Mouse (Mus musculus): ENCODE results near the gene Olfr1272. TPM values are rescaled to one million over a fixed set of nuclear protein-coding genes. Genes with fewer than 3 reads are reported as not detected.
"Not testable (repeated sequence)": the region's sequence is repeated elsewhere in the genome, so short reads cannot be mapped to it uniquely, and the experiment has no call there.

Gene Olfr1272
- polyA plus RNA-seq (2015; fragmentation: Nextera tagmentation; extraction: Ambion mirVana): not detected in 2 replicates

DNA sequence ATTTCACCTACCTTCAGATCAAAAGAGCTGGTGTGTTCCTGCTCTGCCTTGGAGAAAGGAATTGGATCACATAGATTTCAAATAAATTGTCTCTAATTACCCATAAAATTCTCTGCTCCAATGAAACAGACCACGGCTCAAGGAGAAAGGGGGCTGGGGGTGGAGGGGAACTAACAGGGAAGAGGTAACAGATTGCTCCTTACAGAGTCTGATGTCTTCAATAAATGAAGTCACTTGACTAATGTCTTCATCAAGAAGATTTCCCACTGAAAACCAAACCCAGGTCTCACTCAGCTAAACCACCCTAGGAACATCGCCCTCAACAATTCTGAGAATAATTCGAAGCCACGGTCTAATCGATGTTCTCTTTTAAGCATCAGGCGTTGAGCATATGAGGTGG, at the start of gene Olfr1272:
Gene Olfr1272, minus strand, starts transcription at position 101 of the 400 bp plus-strand sequence.
- 88% methylated on average over 6 of the region's 6 CpGs for WGBS

DNA sequence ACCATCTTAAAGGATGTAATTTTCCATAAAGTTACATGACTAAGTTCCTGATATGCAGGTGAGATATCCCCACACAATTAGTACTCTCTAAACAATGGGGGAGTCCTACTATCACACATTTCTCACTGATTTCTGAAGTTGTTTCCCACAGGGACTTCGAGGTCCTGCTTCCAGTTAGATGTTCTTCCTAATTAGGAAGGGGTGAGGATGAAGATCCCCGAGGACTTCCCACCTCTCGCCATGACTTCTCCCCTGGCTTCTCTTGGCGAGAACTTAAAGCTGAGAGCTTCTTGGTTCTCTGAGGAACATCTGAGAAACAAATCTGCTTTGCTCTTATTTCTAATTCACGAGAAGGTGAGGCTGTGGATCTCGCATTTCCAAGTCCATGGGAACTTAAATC, 29.3 kb upstream of the Olfr1272 start, which contains the start of gene Gm13769:
Gene Gm13769, plus strand, starts transcription at position 301 of the 400 bp plus-strand sequence.
- not testable (repeated sequence) for H3K27ac ChIP-seq; ATAC-seq (ENCODE audit: insufficient number of reproducible peaks, insufficient read depth, low FRiP score, low TSS enrichment, low read depth); H3K9me3 ChIP-seq; H3K27me3 ChIP-seq; H3K4me3 ChIP-seq; H3K9ac ChIP-seq; H3K36me3 ChIP-seq; H3K4me2 ChIP-seq; H3K4me1 ChIP-seq
- no CpG with 5 or more reads among the region's 6 CpGs for WGBS

More for the DNA sequence above, at the start of gene Olfr1272:
- no peak within 1 kb of the TSS for H3K4me3 ChIP-seq
- H3K4me2 ChIP-seq: no peak within 1 kb of the TSS
- H3K27me3 ChIP-seq: no peaks in the 10 kb centered on the region
- H3K36me3 ChIP-seq: no peaks in the 10 kb centered on the region
- no peaks in the 10 kb centered on the region for H3K4me1 ChIP-seq
- no peak within 1 kb of the TSS for H3K9ac ChIP-seq
- no peak within 1 kb of the TSS for H3K27ac ChIP-seq
- no peak for ATAC-seq (ENCODE audit: insufficient number of reproducible peaks, insufficient read depth, low FRiP score, low TSS enrichment, low read depth)
- H3K9me3 ChIP-seq: no peaks in the 10 kb centered on the region

DNA sequence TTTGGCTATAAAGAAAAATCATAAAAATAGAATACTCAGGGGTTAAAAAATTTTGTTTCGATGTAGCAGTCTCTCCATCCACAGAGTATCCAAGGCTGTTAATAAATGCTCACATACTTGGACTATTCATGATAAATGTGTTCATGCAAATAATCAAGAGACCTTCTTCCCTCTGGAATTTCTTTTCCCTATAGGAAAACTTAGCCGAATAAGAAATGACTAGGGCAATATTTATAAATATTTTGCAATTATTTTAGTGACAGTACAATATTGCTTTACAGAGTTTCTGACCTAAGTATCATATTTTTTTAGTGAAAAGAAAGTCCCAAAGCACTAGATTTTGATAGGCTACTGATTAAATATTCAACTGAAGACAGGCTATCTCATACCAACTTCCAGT, 21.7 kb downstream of the Olfr1272 start, which contains the start of gene Olfr1271:
Gene Olfr1271, minus strand, starts transcription at position 101 of the 400 bp plus-strand sequence.
- Histone ChIP-seq H3K27me3 (no peaks in the 10 kb centered on the region), H3K36me3 (no peaks in the 10 kb centered on the region), H3K4me2 (no peak within 1 kb of the TSS), H3K4me1 (no peaks in the 10 kb centered on the region), H3K9ac (no peak within 1 kb of the TSS), H3K9me3 (no peaks in the 10 kb centered on the region), H3K4me3 (no peak within 1 kb of the TSS), H3K27ac (no peak within 1 kb of the TSS)
- 90% methylated on average over 2 of the region's 2 CpGs for WGBS
- ATAC-seq (ENCODE audit: insufficient number of reproducible peaks, insufficient read depth, low FRiP score, low TSS enrichment, low read depth): no peak

DNA sequence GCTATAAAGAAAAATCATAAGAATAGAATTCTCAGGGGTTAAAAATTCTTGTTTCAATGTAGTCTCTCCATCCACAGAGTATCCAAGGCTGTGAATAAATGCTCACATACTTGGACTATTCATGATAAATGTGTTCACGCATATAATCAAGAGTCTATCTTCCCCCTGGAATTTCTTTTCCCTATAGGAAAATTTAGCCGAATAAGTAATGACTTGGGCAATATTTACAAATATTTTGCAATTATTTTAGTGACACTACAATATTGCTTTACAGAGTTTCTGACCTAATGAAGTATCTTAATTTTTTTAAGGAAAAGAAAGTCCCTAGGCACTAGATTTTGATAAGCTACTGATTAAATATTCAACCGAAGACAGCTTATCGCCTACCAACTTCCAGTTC, 35.1 kb downstream of the Olfr1272 start, which contains the start of gene Olfr142:
Gene Olfr142, minus strand, starts transcription at position 101 of the 400 bp plus-strand sequence.
- no peaks in the 10 kb centered on the region for H3K36me3 ChIP-seq
- WGBS: 88% methylated on average over 4 of the region's 4 CpGs
- no peaks in the 10 kb centered on the region for H3K27me3 ChIP-seq
- no peak within 1 kb of the TSS for H3K9ac ChIP-seq
- ATAC-seq (ENCODE audit: insufficient number of reproducible peaks, insufficient read depth, low FRiP score, low TSS enrichment, low read depth): no peak
- no peak within 1 kb of the TSS for H3K4me3 ChIP-seq
- no peaks in the 10 kb centered on the region for H3K9me3 ChIP-seq
- no peak within 1 kb of the TSS for H3K4me2 ChIP-seq
- no peaks in the 10 kb centered on the region for H3K4me1 ChIP-seq
- H3K27ac ChIP-seq: no peak within 1 kb of the TSS

Other genes starting within 250 kb of the Olfr1272 start
- gene Olfr140, start 229.2 kb downstream of the Olfr1272 start, polyA plus RNA-seq (2015; fragmentation: Nextera tagmentation; extraction: Ambion mirVana): not detected in 2 replicates
- 0.13 TPM in 1 of 2 replicates, not detected in the other for gene Olfr1269, start 171.4 kb downstream of the Olfr1272 start, polyA plus RNA-seq (2015; fragmentation: Nextera tagmentation; extraction: Ambion mirVana)
- 0.15 and 0.22 TPM in 2 replicates for gene Olfr32, start 150.5 kb downstream of the Olfr1272 start, polyA plus RNA-seq (2015; fragmentation: Nextera tagmentation; extraction: Ambion mirVana)
- gene Olfr1270, start 139.8 kb downstream of the Olfr1272 start, polyA plus RNA-seq (2015; fragmentation: Nextera tagmentation; extraction: Ambion mirVana): not detected in 2 replicates
- gene Olfr1506, start 68.3 kb downstream of the Olfr1272 start, polyA plus RNA-seq (2015; fragmentation: Nextera tagmentation; extraction: Ambion mirVana): not detected in 2 replicates
- gene Olfr142, start 35.2 kb downstream of the Olfr1272 start, polyA plus RNA-seq (2015; fragmentation: Nextera tagmentation; extraction: Ambion mirVana): not detected in 2 replicates
- not detected in 2 replicates for gene Olfr1271, start 21.8 kb downstream of the Olfr1272 start, polyA plus RNA-seq (2015; fragmentation: Nextera tagmentation; extraction: Ambion mirVana)
- 0.20 and 0.34 TPM in 2 replicates for gene Gm13769, start 29.4 kb upstream of the Olfr1272 start, polyA plus RNA-seq (2015; fragmentation: Nextera tagmentation; extraction: Ambion mirVana)
- 0.22 TPM in 1 of 2 replicates, not detected in the other for gene Olfr1274-ps, start 105.8 kb upstream of the Olfr1272 start, polyA plus RNA-seq (2015; fragmentation: Nextera tagmentation; extraction: Ambion mirVana)

Measured in embryonic facial prominence, embryonic 13.5 days (tissue).